Mouse (Mus musculus) ovary, postnatal 36 days (tissue): ENCODE measurements around the gene Gm20903.
"Not testable (repeated sequence)": the region's sequence is repeated elsewhere in the genome, so short reads cannot be mapped to it uniquely, and the experiment has no call there.

Source experiments
- DNase-seq: peaks from one replicate; pipeline ENCODE4 v3.0.0; 2022; ENCODE audit warnings: low spot score, mixed read lengths

Gene Gm20903

GRCm38 (mm10) chrY:73669015-73669414 lies at the start of gene Gm20903:
Gene Gm20903 (plus strand): TSS chrY:73669315.
- DNase-seq: not testable (repeated sequence)
